Mouse (Mus musculus) cortical plate, adult 2 months (tissue): Measurements from ENCODE around the gene Stoml2.

Experiments
- CTCF ChIP-seq: fragments of 200-500 bp; IDR thresholded peaks from 2 replicates; pipeline ENCODE4 v1.5.1; 2011; ENCODE audit warnings: mild to moderate bottlenecking, control low read depth, low read length; ENCODE audit not compliant: insufficient read depth; ENCODE audit errors: extremely low read depth
- POLR2A ChIP-seq: fragments of 200-500 bp; IDR thresholded peaks from 2 replicates; pipeline ENCODE4 v1.6.1; 2011; ENCODE audit warnings: mild to moderate bottlenecking, low read length, control low read depth; ENCODE audit not compliant: insufficient read depth; ENCODE audit errors: extremely low read depth

- TF ChIP-seq POLR2A (no peak), CTCF (no peak)
Observed at GRCm38 (mm10) chr4:43039609-43040008, 8.1 kb upstream of the Stoml2 start.
